Mouse (Mus musculus) C2C12 (cell line): ENCODE results near the gene Lima1.

Experiments
- CTCF ChIP-seq: IDR thresholded peaks from one replicate; pipeline ENCODE4 v1.5.1; 2011; ENCODE audit not compliant: control insufficient read depth, insufficient read depth, insufficient read length
- MAX ChIP-seq: IDR thresholded peaks from one replicate; pipeline ENCODE4 v1.6.1; 2011; ENCODE audit warnings: mild to moderate bottlenecking, control low read depth
- MYOD1 ChIP-seq: IDR thresholded peaks from one replicate; pipeline ENCODE4 v1.6.1; 2011; ENCODE audit warnings: low read depth; ENCODE audit not compliant: control insufficient read depth, insufficient read length
- MYOG ChIP-seq: IDR thresholded peaks from one replicate; pipeline ENCODE4 v1.6.1; 2011; ENCODE audit not compliant: control insufficient read depth, insufficient read length; ENCODE audit errors: extremely low read depth
- USF1 ChIP-seq: IDR thresholded peaks from one replicate; pipeline ENCODE4 v1.6.1; 2011; ENCODE audit warnings: low read depth, mild to moderate bottlenecking, control low read depth, moderate library complexity

DNA sequence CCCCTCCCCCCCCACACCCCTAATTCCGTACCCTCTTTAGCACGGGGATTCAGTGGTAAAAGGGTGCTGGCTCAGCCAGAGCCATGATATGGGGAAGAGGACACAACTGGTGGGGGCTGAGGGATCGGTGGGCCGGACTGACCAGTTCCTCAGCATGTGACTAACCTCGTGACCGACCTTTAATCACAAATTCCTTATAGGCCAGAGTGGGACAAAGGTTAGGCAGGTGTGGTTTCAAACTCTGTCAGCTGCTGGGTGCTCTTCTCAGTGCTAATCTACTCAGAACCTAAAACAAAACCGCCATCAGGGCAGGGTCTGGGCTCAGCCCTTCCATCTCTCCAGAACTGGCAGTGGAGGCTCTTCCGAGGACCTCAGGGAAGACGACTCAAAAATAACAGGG lies 40.1 kb downstream of the Lima1 start:
- no peak for TF ChIP-seq CTCF
- TF ChIP-seq MYOD1, result peak; percentile 53
- peak; percentile 82 for TF ChIP-seq USF1
- no peak for TF ChIP-seq MYOG
- TF ChIP-seq MAX, result no peak
